Mouse (Mus musculus): Measurements from ENCODE around the gene A530084C06Rik. TPM values are rescaled to one million over a fixed set of nuclear protein-coding genes. Genes with fewer than 3 reads are reported as not detected.
A peak's percentile ranks its signal among the peaks of the same experiment; 100 is the strongest.

Gene A530084C06Rik
- total RNA-seq (2015) = 0.36 TPM in 1 of 2 replicates, not detected in the other
- 0.15 TPM in 1 of 2 replicates, not detected in the other for total RNA-seq (2017)

DNA sequence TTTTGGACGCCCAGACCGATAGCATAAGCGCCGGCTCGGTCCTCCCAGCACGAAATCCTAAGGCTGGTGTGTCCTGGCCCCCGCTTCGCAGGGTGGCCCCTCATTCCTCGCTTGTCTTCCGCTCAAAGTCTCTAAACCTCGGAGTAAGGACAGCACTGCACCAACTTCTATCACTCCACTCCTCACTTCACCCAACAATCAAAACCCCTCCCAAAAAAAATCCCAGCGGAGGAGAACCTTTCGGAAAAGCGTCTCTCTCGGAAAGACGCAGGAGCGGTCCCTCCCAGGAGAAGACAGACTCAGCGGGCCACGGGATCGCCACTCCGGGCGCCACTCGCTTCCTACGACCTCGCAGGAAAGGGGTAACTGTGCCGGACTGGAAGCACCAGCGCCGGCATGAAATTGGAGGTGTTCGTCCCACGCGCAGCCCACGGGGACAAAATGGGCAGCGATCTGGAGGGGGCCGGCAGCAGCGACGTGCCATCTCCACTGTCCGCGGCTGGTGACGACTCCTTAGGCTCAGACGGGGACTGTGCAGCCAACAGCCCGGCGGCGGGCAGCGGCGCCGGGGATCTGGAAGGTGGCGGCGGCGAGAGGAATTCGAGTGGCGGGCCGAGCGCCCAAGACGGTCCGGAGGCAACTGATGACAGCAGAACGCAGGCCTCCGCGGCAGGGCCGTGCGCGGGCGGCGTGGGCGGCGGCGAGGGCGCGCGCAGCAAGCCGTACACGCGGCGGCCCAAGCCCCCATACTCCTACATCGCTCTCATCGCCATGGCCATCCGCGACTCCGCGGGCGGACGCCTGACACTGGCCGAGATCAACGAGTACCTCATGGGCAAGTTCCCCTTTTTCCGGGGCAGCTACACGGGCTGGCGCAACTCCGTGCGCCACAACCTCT lies at the start of gene A530084C06Rik:
Gene A530084C06Rik, minus strand, starts transcription at position 813 of the 898 bp plus-strand sequence.
- peak; percentile 87 for ATAC-seq (ENCODE audit: poor library complexity, severe bottlenecking)

DNA sequence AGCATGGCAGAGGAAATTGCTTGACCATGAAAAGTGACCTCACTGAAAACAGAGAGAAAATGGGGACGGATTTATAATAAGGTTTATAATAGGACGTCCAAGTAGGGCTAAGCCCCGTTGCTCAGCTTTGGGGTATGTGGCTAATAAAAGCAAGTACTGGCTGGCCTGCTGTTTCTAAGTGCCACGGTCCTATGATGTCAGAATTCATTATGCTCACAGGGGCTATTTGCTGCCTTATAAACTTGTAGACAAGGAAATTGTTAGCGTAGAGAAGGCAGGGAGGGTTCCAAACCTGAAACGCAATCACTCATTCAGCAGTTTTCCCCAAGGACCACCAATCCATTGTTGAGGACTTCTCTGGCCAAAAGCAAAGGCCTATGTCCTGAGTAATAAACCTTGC lies 44.8 kb upstream of the A530084C06Rik start:
- no peak for ATAC-seq (ENCODE audit: poor library complexity, severe bottlenecking)

DNA sequence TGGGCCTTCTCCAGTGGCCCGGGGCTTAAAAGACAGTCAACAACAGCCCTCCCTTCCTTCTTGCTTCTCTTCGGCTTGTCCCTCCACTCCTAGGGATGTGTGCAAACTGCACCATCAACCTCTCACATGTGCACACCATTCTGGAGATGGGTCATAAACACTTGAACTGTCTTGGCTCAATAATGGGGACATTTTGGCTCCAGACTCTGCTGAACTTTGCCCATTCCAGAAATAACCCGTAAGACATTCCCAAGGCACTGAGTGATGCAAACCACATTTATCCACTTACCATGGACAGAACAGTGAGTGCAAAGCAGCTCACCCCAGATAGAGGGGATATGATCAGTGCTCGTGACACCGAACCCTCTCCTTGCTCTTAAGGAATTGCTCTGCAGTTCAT lies 40.4 kb upstream of the A530084C06Rik start:
- ATAC-seq (ENCODE audit: poor library complexity, severe bottlenecking) = no peak

DNA sequence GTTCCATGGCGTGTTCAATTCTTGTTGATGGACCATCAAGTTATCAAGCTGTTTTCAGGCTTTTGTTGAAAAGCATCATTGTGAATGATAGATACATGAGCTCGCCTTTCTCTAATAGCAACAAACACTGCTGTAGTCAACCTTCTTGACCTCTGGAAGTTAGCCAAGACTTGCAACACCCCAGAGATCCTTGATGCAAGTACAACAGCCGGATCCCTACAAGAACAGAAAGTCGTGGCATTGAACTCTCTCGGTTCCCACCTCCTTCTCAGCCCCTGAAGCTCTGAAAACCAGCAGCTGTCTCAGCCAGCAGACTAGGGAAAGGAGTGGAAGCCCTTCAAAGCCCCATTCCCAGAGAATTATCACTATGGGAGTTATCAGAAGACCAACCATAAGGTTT lies 28.2 kb upstream of the A530084C06Rik start:
- ATAC-seq (ENCODE audit: poor library complexity, severe bottlenecking) = no peak

DNA sequence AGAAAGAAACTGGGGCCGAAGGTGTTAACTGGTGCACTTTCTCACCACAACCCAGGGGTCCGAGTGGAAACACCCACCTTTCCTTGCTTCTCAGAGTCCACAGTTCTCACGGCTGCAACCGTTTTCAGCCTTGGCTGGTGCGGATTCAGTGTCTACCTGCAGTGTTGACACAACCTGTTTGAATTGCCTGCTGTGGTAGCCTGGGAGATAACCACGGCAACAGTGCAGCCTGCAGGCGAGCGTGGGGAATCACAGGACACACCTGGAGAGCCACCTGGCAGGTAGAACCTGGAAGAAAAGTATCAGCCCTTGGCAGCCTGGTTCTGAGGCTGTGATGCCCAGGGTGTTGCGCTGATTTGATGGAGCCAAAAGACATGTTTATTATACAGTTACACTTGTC lies 20.7 kb upstream of the A530084C06Rik start:
- ATAC-seq (ENCODE audit: poor library complexity, severe bottlenecking) = no peak

- ATAC-seq (ENCODE audit: poor library complexity, severe bottlenecking) = no peak
Observed at GRCm38 (mm10) chr13:31578389-31578788, 19.3 kb upstream of the A530084C06Rik start.

- no peak for ATAC-seq (ENCODE audit: poor library complexity, severe bottlenecking)
Observed at GRCm38 (mm10) chr13:31577576-31577975, 18.4 kb upstream of the A530084C06Rik start.

DNA sequence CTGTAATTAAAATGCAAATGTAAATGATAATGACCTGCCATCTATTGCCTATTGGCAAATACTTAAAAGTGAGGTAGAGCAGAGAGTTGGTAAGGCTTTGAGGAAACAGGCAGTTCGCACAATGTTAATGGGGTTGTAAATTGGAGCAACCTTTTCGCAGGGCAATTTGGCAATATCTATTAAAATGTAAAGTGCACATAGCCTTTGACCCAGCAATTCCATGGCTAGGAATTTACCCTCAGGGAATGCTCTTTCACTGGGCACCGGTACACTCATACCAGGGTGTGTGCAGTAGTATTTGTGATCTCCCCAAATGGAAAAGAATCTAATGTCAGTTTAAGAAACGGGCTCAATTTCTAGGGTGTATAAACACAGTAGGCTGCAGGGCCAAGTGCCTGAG lies 17.6 kb upstream of the A530084C06Rik start:
- ATAC-seq (ENCODE audit: poor library complexity, severe bottlenecking) = no peak

GRCm38 (mm10) chr13:31574627-31575026 lies 15.5 kb upstream of the A530084C06Rik start:
- no peak for ATAC-seq (ENCODE audit: poor library complexity, severe bottlenecking)

DNA sequence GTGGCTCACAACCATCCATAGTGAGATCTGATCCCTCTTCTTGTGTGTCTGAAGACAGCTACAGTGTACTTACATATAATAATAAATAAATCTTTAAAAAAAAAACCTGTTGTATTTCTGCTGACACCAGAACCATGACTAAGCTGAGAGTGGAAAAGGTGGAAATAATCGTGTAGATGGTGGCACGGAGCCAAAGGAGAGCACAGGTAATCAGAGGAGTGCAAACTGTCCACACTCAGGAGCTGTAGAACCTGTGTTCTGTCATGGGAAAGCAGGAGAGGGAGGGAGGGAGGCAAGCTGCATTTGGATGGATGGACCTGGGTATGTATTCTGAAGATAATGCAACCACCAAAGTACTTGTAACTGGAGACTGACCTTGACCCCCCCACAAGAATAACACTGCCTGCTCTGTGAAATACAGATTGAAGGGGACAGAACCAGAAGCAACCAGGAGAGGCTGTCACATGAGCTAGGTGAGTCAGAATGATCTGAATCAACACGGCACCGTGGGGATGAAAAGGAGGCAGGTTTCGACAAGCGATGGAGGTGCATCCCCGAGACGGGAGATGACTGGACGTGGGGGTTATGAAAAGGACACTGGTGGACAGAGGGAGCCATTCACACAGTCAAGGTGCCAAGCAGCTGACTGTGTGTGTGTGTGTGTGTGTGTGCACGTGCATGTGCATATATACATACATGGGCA lies 13.8 kb upstream of the A530084C06Rik start:
- no peak for ATAC-seq (ENCODE audit: poor library complexity, severe bottlenecking)

DNA sequence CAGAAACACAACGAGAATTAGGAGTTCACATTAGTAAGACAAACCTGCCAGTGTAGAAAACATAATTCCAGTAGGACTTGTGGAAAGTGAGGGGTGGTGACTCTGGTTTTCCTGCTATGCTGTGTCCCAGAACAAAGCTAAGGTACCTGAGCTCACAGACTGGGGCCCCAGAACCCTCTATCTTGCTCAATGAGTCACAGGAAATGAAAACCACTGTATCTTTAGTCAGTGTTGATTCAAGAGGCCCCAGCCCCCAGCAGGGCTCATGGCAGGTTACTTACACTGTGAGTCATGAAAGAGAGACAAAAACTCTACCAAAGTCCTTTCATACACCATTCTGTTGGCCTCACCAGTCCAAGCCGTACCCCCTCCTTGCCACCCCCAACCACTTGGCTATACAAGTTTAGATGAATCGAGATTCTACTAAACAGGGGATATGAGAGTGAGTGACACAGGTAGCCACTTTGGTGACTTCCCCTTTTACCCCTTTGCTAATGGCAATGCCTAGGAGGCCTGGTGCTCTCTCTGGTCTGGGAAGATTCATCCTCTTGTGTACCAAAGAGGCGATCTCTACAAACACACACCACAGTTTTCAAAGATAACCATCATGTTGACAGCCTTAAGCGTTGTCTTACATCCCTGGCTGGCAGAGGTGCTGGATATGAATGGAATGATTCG lies 8.6 kb upstream of the A530084C06Rik start:
- no peak for ATAC-seq (ENCODE audit: poor library complexity, severe bottlenecking)

GRCm38 (mm10) chr13:31567099-31567498 lies 8.0 kb upstream of the A530084C06Rik start:
- ATAC-seq (ENCODE audit: poor library complexity, severe bottlenecking) = no peak

DNA sequence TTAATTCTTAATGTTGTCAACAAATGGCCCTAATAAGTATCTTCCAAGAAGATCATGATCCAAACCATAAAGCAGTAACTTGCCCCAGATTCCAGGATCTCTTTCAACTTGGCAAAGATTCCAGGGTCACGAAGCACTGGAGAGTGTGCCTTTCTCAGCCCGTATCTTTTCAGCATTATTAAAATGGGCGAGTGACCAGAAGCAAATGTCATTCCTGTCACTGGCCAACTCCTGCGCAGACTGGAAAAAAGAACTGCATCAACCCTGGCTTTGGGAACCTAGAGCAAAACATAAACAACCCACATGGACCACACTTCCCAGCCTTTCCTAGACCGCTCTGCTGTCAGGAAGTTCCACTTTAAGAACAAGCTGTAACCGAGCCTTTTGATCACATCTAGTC lies 5.3 kb upstream of the A530084C06Rik start:
- no peak for ATAC-seq (ENCODE audit: poor library complexity, severe bottlenecking)

GRCm38 (mm10) chr13:31559419-31560144 lies 449 bp upstream of the A530084C06Rik start:
- ATAC-seq (ENCODE audit: poor library complexity, severe bottlenecking) = peak; percentile 53

DNA sequence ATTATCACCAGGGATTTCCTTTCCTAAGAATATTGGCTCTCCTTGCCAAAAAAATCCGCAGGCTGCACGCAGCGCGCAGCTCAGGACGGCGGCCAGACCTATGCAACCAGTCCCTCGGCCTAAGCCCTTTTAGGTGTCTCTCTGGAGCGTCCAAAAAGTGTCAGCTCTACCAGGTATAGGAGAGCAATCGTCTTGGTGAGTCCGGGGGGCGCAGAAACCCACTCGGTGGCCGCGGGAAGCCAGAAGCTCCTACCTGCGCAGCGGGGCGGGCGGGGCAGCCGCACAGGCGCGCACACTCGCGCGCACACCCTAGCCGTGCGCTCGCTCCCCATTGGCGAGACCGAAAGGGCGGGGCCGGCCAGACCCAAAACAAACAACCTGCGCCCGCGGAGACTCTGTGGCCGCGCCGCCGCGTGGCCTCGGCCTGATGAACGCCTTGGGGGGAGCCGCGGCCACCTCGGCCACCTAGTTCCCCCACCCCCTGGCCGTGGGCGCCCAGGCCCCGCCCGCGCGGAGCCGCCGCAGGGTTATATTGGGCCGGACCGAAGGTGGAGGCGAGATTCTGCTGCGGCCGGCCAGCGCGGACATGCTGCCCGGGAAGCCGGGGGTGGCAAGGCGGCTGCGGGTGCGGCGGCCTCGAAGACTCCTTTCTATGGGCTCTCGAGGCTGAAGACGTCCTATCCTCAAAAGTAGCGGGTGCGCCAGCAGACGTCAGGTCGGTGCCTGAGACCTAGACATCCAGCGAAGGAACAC lies 1.2 kb downstream of the A530084C06Rik start:
- 0 out of 2 replicates have a peak, but pooled peaks have one; percentile 32 for ATAC-seq (ENCODE audit: poor library complexity, severe bottlenecking)

- ATAC-seq (ENCODE audit: poor library complexity, severe bottlenecking) = no peak
Observed at GRCm38 (mm10) chr13:31556964-31557767, 2.0 kb downstream of the A530084C06Rik start.

GRCm38 (mm10) chr13:31555834-31556233 lies 3.3 kb downstream of the A530084C06Rik start, which contains the start of gene Foxq1:
Gene Foxq1, plus strand, starts transcription at chr13:31556134.
- no peak for ATAC-seq (ENCODE audit: poor library complexity, severe bottlenecking)

- ATAC-seq (ENCODE audit: poor library complexity, severe bottlenecking) = no peak
Observed at GRCm38 (mm10) chr13:31547610-31548009, 11.5 kb downstream of the A530084C06Rik start.

DNA sequence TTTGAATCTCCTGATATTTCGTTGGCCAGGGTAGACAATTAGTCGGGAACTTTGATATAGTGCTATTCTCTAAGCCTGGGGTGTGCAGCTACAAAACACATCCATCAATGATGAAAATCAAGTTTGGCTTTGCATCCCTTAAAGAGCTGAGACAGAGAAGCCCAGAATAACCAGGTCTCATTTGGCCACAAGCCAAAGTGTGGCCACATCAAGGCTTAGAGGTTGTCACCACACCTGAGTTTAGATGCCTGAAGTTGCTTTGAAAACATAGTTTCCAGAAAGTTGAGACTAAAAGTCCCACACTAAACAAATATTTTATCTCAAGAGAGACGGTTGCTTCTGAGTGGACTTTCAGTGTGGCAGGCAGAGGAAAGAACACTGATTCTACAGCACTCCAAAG lies 11.9 kb downstream of the A530084C06Rik start:
- ATAC-seq (ENCODE audit: poor library complexity, severe bottlenecking) = no peak

All from megakaryocyte, adult 5-6 weeks (primary cell).